Mouse (Mus musculus) thymus, postnatal 10 days (tissue): ENCODE measurements around the gene Tcf7l2.

ENCODE experiments used
- DNase-seq, 2 experiments: peaks; one replicate each; pipeline ENCODE4 v3.0.0; 2021; ENCODE audit warnings: low spot score in 2 of 2

The Tcf7l2 gene

GRCm38 (mm10) chr19:55939090-55939489, 197.5 kb downstream of the Tcf7l2 start:
- DNase-seq = no peak

- no peak for DNase-seq
Measured at GRCm38 (mm10) chr19:55939719-55940118, 198.1 kb downstream of the Tcf7l2 start.

DNA sequence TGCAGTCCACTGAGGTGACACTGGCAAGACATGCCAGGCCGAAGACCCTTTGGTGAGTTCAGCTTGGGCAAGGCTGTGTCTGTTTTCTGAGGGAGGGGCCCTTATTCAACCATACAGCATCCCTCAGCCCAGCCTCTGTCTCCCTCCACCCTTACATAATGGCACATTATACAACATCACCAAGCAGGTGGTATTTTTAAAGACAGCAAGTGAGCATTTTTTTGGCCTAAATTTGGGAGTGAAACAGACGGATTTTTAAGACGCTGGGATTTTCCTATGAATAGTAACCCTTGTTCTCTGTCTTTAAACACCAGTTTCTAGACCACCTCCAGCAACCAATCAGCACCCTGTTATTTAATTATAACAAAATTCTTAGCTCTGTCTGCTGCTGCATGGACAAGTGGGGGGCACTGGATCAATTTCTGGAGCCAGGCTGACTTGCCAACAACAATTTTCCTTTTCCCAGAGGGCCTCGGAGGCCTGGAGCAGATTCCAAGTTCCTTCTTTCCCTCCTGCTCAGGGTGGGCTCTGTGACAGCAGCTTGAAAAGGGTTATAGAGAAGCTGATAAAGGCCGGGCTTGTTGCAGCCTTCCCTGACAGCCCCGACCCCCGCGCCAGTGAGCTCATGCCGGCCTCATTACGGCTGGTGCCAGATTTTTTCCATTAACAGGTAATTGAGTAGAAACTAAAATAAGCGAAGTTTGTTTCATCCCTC, 199.1 kb downstream of the Tcf7l2 start:
- no peak for DNase-seq

DNA sequence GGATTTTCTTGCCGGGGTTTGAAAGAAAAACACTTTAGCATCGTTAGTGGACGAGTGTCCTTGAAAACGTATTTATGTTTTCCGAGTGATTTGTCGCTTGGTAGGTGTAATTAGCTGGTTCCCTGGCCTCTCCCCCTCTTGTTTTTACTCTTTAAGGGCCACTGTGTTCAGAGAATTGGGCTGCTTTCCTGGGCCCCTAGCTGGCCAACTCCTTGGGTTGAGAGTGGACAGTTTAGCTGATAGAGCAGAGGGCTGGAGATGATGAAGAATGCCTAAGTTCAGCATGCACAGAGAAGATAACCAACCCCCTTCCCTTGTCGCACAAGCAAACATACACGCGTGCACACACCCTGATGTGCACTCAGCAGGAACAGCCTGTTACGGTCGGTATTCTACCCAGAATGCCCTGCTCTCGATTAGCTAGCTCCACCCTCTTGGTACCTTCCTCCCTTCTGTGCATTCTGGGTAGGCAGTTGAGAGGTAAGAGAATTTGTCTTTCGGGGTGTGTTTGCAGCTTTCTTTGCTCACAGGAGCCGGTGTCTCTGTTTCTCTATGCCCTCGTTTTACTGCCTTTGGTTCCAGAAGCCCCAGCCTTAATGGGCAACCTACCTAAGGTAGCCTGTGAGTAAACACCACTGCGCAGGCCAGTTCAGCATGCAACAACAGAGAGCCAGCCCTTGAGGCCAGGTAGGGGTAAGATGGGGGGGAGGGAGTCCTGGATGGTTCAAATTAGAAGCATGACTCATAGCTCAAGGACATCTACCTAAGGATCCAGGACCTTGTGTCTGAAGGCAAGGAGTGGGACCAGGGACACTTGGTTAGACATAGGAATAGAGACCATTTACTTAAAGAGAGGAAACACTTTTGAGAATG, 199.9 kb downstream of the Tcf7l2 start:
- no peak for DNase-seq

- no peak for DNase-seq
Measured at GRCm38 (mm10) chr19:55951397-55951796, 209.8 kb downstream of the Tcf7l2 start.

DNA sequence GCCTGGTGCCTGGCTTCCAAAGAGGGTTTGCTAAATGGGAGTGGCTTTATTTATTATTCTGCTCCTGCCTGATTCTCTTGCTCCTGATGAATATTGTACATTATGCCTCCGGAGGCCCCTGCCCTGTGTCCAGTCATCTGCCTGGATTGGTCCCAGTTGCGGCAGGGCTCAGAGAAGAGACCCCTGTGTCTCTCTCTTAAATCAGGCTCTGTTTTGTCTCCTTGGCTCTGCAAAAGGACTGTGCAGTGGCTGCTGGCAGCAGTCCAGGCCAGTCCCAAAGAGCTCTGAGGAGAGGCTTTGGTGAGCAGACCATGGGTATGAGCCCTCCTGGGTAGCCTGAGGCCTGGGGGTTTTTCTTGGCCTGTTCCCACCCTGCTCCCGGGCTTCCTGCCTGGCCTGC, 211.6 kb downstream of the Tcf7l2 start:
- DNase-seq = no peak

DNA sequence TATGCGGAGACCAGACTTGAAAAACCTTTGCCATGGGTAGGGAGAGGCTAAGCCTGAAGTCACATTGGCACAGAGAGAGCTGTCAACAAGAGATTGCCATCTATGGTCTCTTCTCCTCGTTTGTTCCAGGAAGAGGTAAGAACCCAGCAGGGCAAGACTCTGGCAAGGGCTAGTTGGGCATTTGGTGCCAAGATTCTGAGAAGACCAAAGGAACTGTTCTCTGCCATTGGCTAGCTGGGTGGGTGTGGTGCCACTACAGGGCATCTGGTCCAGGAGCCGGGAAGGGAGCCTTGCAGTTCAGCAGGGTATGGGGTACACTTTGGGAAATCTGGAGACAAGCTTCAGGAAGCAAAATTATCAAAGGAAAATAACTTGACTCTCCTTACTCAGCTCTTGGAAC, 213.5 kb downstream of the Tcf7l2 start:
- no peak for DNase-seq

DNA sequence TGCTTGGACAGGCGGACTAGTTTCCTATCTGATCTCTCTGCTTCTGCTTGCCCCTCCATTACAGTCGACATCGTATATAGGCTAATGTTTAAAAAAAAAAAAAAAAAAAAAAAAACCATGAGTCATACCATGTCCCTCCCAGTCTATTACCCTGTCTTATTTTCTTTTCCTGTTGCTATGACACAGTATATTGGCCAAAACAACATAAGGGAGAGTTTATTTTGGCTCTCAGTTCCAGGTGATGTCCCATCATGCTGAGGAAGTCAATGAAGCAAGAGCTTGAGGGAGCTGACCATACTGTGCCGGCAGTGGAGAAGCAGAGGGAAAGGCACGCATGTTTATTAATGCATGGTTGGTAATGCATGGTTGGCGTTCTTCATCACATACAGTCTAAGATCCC, 215.1 kb downstream of the Tcf7l2 start:
- no peak for DNase-seq

- DNase-seq = no peak
Measured at GRCm38 (mm10) chr19:55964421-55964820, 222.8 kb downstream of the Tcf7l2 start.

DNA sequence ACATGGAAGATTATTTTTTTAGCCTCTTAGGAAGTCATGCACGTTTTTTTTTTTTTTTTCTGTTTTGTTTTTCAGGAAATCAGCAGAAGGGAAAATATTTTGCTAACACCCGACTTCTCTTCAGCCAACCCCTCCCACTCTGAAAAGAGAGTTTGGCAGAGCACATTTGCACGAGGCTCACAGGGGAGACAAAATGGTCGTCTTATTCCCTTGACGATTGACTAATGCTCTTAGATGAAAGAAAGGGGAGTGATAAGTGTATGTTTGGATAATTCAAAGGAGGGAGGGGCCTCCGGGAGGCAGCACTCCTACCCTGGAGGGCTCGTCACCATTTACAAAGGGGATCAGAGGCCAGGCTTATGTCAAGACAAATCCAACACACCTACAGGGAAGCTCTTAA, 224.4 kb downstream of the Tcf7l2 start:
- DNase-seq = no peak

- DNase-seq = no peak
Measured at GRCm38 (mm10) chr19:55969929-55970531, 228.4 kb downstream of the Tcf7l2 start.

GRCm38 (mm10) chr19:55976073-55976472, 234.5 kb downstream of the Tcf7l2 start:
- DNase-seq = no peak
